Mouse (Mus musculus): ENCODE measurements at regions not wholly inside any gene's neighbourhood (a gene's known extent, or its start where the extent isn't known, plus 50 kb on each side); places are given as distances from the start of the nearest gene placed in this dataset.

DNA sequence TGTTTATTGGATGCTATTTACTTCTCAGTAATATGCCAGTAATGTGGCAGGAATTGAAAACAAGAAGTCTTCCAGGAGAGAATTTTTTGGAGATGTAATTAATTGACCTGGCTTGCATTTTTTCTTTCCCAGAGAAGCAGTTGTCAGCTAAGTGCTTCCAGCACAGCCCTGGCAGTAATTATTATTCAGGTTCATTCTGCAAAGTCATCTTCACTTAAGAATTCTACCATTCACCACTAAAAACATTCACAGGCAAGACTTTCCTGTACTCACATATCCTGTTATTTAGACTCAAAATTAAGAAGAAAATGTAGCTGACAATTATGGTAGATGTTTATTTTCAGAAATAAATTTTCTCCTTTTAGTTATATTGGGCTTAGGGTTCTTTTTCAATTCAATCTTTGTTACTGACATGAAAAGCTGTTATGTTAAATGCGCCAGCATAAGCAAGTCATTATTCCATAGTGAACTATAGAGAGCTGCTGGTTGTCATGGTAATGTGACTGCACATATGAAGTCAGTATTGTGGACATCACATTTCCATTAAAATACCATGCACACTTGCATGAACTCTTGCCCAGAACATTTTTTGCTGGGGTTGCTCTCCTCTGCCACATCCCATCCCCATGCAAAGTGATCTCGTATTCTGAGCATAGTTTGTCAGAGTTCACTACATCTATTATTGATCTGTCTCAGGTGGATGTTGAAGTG, 59.3 kb upstream of the Nox4 start:
- TF ChIP-seq CTCF (conservative IDR thresholded peaks at IDR 0.05; ENCODE audit: low read length) (no peak), NANOG (IDR thresholded peaks at IDR 0.05; ENCODE audit: borderline replicate concordance, low read length) (no peak), POU5F1 (IDR thresholded peaks at IDR 0.05; ENCODE audit: borderline replicate concordance, low read length) (no peak)

All from E14TG2a.4 (cell line).